Mouse (Mus musculus) heart, postnatal 0 days (tissue): ENCODE measurements at regions not wholly inside any gene's neighbourhood (a gene's known extent, or its start where the extent isn't known, plus 50 kb on each side); places are given as distances from the start of the nearest gene placed in this dataset.

Experiments used
- ATAC-seq: fragments of 200-750 bp; cut with Nextera tagmentation; 2 replicates; pipeline ENCODE4 v1.8.0; 2017; ENCODE audit warnings: low read depth, moderate number of reproducible peaks, moderate library complexity; ENCODE audit not compliant: insufficient read depth
- DNase-seq: peaks from one replicate; pipeline ENCODE4 v3.0.0-alpha.2; 2016; ENCODE audit warnings: low spot score
- H3K27ac ChIP-seq: fragments of 300-500 bp; sonication (generic); 2 replicates; pipeline ENCODE4 v1.5.1; 2014; ENCODE audit warnings: low read depth, mild to moderate bottlenecking
- H3K27me3 ChIP-seq: fragments of 300-500 bp; sonication (generic); 2 replicates; pipeline ENCODE4 v1.6.1; 2014; ENCODE audit warnings: low read length, mixed read lengths; ENCODE audit not compliant: control insufficient read depth, insufficient read depth
- H3K36me3 ChIP-seq: fragments of 300-500 bp; sonication (generic); replicated peaks from 2 replicates; pipeline ENCODE4 v1.6.1; 2014; ENCODE audit warnings: low read length, mixed read lengths; ENCODE audit not compliant: control insufficient read depth, insufficient read depth
- H3K4me1 ChIP-seq: fragments of 300-500 bp; sonication (generic); 2 replicates; pipeline ENCODE4 v1.6.1; 2014; ENCODE audit warnings: antibody characterized with exemption; ENCODE audit not compliant: control insufficient read depth, insufficient read depth
- H3K4me2 ChIP-seq: fragments of 300-500 bp; sonication (generic); 2 replicates; pipeline ENCODE4 v1.6.1; 2014; ENCODE audit warnings: low read depth, mild to moderate bottlenecking, low read length, moderate library complexity
- H3K4me3 ChIP-seq: fragments of 300-500 bp; sonication (generic); 2 replicates; pipeline ENCODE4 v1.5.1; 2014; ENCODE audit warnings: low read depth, low read length
- H3K9ac ChIP-seq: fragments of 300-500 bp; sonication (generic); replicated peaks from 2 replicates; pipeline ENCODE4 v1.6.1; 2014; ENCODE audit warnings: low read depth, low read length, mixed read lengths
- H3K9me3 ChIP-seq: fragments of 300-500 bp; sonication (generic); replicated peaks from 2 replicates; pipeline ENCODE4 v1.6.1; 2016; ENCODE audit warnings: low read length; ENCODE audit not compliant: control insufficient read depth
- CTCF ChIP-seq: IDR thresholded peaks from 2 replicates; pipeline ENCODE4 v1.5.1; 2016; ENCODE audit warnings: antibody characterized with exemption, control low read depth, low read depth
- EP300 ChIP-seq: IDR thresholded peaks from 2 replicates; pipeline ENCODE4 v1.6.1; 2016; ENCODE audit warnings: antibody characterized with exemption, low read depth
- WGBS: fragments of 180-500 bp; shearing (Covaris S2); extraction: QIAGEN DNeasy Blood & Tissue Kit; methylation state at CpG from one replicate; pipeline ENCODE4 v1.1.7; 2014; 5-methylcytosine and 5-hydroxymethylcytosine counted together

DNA sequence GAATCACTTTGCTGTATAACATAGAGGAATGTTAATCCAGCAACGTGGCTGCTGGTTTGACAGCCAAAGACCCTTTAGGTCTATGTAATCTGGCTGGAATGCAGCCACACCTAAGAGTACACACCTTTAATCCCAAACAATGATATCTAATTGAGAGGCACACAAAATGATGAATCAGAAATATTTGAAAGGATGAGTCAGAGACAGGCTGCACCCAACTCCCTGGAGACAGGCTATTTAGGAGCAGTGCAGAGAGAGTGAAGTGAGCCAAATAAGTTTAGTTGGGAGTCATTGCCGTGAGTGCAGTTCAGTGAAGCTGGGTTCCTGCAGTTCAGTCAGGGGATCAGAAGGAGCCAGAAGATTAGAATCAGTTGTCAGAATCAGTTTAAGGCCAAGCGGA lies 993.4 kb downstream of the Tecrl start:
- Histone ChIP-seq H3K4me3 (no peak overlapping the region), H3K4me1 (no peaks in the 10 kb centered on the region), H3K36me3 (no peaks in the 10 kb centered on the region), H3K9me3 (no peaks in the 10 kb centered on the region), H3K27ac (no peak overlapping the region), H3K4me2 (no peak overlapping the region), H3K27me3 (no peaks in the 10 kb centered on the region), H3K9ac (no peak overlapping the region)
- WGBS: 42% methylated on average over 3 of the region's 3 CpGs
- no peak for ATAC-seq
- TF ChIP-seq EP300: no peak
- DNase-seq: no peak

DNA sequence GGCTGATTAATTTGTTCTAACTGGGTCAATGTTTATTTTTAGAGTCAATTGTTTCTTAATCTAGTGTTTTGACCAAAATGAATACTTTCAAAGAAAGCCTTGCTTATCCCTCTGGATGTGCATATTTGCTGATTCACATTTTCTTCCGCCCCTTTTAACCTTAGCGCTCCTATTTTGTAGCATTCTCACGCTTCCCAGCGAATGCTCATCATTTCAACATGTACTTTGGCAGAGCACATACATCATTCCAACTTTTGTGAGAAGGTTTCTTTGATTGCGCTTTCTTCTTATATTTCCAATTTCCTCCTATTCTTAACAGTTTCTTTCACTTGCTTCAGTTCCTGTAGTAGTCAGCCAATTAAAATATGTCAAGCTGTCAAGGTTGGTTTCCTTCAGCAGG lies 998.7 kb downstream of the Tecrl start:
- no peak overlapping the region for H3K27ac ChIP-seq
- H3K4me1 ChIP-seq: no peaks in the 10 kb centered on the region
- ATAC-seq (no peak), DNase-seq (no peak)
- H3K36me3 ChIP-seq: no peaks in the 10 kb centered on the region
- no peaks in the 10 kb centered on the region for H3K9me3 ChIP-seq
- no peak overlapping the region for H3K4me2 ChIP-seq
- H3K4me3 ChIP-seq: no peak overlapping the region
- 75% methylated on average over 5 of the region's 5 CpGs for WGBS
- no peak for TF ChIP-seq CTCF
- TF ChIP-seq EP300: no peak
- no peak overlapping the region for H3K9ac ChIP-seq
- H3K27me3 ChIP-seq: no peaks in the 10 kb centered on the region

DNA sequence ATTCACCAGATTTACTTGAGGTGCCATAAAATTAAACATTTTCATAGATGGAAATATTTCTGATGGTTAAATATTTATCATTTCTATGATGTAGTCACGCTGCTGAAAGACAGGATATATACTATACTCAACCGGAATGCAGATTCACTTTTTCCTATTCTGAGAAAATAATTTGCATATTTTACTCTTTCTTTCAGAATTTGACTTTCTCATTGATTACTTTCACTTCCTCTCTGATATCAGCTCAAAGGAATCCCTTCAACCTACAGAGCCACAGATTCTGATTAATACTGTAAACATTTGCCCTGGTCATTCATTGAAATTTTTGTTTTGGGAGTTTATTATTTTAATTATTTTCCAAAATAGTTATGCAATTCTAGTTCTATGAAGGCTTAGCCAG lies 1003.9 kb downstream of the Tecrl start:
- Histone ChIP-seq H3K9me3 (no peaks in the 10 kb centered on the region), H3K4me1 (no peaks in the 10 kb centered on the region), H3K36me3 (no peaks in the 10 kb centered on the region), H3K9ac (no peak overlapping the region), H3K27ac (no peak overlapping the region), H3K4me2 (no peak overlapping the region), H3K27me3 (no peaks in the 10 kb centered on the region), H3K4me3 (no peak overlapping the region)
- 81% methylated on average over 2 of the region's 2 CpGs for WGBS
- ATAC-seq (no peak), DNase-seq (no peak)
- no peak for TF ChIP-seq CTCF
- TF ChIP-seq EP300: no peak

DNA sequence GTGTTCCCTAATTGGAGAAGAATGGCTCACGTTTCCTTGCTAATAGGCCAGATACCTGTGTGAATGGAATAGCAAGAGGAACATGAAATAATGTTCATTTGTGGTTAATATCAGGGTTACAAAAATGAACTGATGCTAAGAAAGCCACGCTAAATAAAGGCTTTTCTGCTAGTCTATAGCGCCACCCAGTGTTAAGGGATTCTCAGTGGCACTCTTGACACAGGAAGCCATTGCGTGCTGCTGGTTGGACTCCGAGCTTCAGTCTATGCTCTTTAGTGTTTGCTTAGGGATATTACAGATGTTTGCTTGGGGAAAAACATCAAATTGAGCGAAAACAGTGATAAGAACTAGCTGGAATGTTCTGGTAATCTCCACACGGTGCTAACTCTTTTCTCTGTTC lies 1008.3 kb downstream of the Tecrl start:
- Histone ChIP-seq H3K9me3 (no peaks in the 10 kb centered on the region), H3K9ac (no peak overlapping the region), H3K4me2 (no peak overlapping the region), H3K4me3 (no peak overlapping the region), H3K27ac (no peak overlapping the region), H3K4me1 (no peaks in the 10 kb centered on the region), H3K36me3 (no peaks in the 10 kb centered on the region), H3K27me3 (no peaks in the 10 kb centered on the region)
- DNase-seq (peak; percentile 65), ATAC-seq (no peak)
- WGBS: 4% methylated on average over 7 of the region's 7 CpGs
- TF ChIP-seq EP300: no peak
- peak; percentile 79 for TF ChIP-seq CTCF

DNA sequence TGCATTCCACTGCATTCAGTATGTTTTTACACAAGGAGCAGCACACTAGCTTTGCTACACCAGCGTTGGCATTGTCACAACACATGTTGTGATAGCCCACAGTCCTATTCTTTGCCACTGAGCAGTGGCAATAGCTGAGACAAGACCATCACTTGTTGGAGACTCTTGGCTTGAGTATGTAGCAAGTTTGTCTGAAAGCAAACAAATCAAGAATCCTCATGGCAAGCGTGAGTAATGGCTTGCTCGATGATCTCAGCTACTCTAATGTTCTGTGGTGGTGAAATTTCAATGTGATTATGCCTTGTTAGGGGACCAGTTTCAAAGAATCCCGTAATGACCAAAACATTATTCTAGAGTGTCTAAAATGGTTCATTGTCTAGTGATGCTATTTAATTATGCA lies 1030.6 kb downstream of the Tecrl start:
- no peak for ATAC-seq
- no peak overlapping the region for H3K4me3 ChIP-seq
- no peaks in the 10 kb centered on the region for H3K27me3 ChIP-seq
- no peak for DNase-seq
- H3K36me3 ChIP-seq: no peaks in the 10 kb centered on the region
- no peak overlapping the region for H3K9ac ChIP-seq
- H3K4me1 ChIP-seq: no peaks in the 10 kb centered on the region
- 72% methylated on average over 4 of the region's 4 CpGs for WGBS
- no peaks in the 10 kb centered on the region for H3K9me3 ChIP-seq
- no peak overlapping the region for H3K27ac ChIP-seq
- no peak overlapping the region for H3K4me2 ChIP-seq
- TF ChIP-seq EP300 (no peak), CTCF (no peak)

DNA sequence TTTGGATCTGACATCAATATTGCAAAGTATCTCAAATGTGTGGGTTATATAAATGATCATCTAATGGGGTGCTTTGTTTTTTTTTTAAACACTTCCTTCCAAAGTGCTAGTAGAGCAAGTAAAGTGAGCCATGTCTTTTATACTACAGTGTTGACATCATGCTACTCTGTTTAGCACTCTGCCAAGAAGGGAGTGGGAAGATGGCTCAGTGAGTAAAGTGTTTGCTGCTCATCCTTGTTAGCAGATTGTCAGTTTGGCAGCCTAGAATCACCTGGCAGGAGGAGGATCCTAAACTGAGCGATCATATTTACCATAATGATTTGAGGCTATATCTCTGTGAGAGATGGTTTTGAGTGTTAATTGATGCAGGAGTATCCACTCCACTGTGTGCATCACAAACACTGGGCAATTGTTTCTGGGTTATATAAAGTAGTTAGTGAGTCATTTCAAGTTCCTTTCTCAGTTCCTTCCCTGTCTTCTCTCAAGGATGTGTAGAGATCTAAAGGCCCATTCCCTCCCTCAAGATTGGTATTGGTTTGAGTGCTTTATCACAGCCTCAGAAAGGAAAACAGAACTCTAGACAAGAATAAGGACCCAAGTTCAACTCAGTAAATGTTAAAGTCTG lies 1035.2 kb downstream of the Tecrl start:
- ATAC-seq (no peak), DNase-seq (no peak)
- TF ChIP-seq CTCF: no peak
- TF ChIP-seq EP300: no peak
- H3K4me2 ChIP-seq: no peak overlapping the region
- WGBS: 65% methylated on average over 1 of the region's 1 CpGs
- no peak overlapping the region for H3K9ac ChIP-seq
- H3K4me3 ChIP-seq: no peak overlapping the region
- no peaks in the 10 kb centered on the region for H3K9me3 ChIP-seq
- no peaks in the 10 kb centered on the region for H3K27me3 ChIP-seq
- no peaks in the 10 kb centered on the region for H3K4me1 ChIP-seq
- no peak overlapping the region for H3K27ac ChIP-seq
- H3K36me3 ChIP-seq: no peaks in the 10 kb centered on the region
